Mouse (Mus musculus): ENCODE results near the gene Fkbp7.
"Not testable (repeated sequence)": the region's sequence is repeated elsewhere in the genome, so short reads cannot be mapped to it uniquely, and the experiment has no call there.

Gene Fkbp7

DNA sequence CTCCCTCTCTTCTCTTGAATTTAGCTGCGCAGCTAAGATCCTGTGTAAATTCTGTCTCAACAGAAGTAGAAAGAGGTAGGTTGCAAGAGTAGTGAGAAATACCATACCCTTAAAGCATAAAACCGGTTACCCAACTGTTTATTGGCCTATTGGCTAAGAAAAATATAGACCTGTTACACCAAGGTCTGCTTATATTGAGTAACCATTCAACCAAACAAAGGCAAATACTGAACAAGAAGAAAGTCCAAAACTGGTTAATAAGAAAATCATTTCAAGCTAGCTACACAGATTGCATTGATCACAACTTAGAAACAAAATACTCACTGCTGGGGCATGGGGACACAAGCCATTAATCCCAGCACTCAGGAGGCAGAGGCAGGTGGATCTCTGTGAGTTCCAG lies 33.3 kb downstream of the Fkbp7 start:
- Histone ChIP-seq H3K9me3 (ENCODE audit: low read length) (no peaks in the 10 kb centered on the region), H3K4me1 (replicated peaks; ENCODE audit: low read depth, low read length) (no peaks in the 10 kb centered on the region), H3K4me3 (replicated peaks; ENCODE audit: low read length) (no peak overlapping the region), H3K36me3 (ENCODE audit: insufficient read depth, low read length) (peaks cover 9% of the 10 kb centered on the region), H3K27me3 (ENCODE audit: insufficient read depth, low read length) (no peaks in the 10 kb centered on the region)
- no peak for TF ChIP-seq POU5F1 (IDR thresholded peaks at IDR 0.05; ENCODE audit: borderline replicate concordance, low read length)
- no peak for TF ChIP-seq CTCF (conservative IDR thresholded peaks at IDR 0.05; ENCODE audit: low read length)

- Histone ChIP-seq H3K9me3 (ENCODE audit: low read length) (peaks cover 3% of the 10 kb centered on the region), H3K4me1 (replicated peaks; ENCODE audit: low read depth, low read length) (no peaks in the 10 kb centered on the region), H3K36me3 (ENCODE audit: insufficient read depth, low read length) (peaks cover 3% of the 10 kb centered on the region; the same call in 1 of the 2 replicates), H3K27me3 (ENCODE audit: insufficient read depth, low read length) (no peaks in the 10 kb centered on the region), H3K4me3 (replicated peaks; ENCODE audit: low read length) (no peak overlapping the region)
- TF ChIP-seq CTCF (conservative IDR thresholded peaks at IDR 0.05; ENCODE audit: low read length) (no peak), NANOG (IDR thresholded peaks at IDR 0.05; ENCODE audit: borderline replicate concordance, low read length) (no peak), POU5F1 (IDR thresholded peaks at IDR 0.05; ENCODE audit: borderline replicate concordance, low read length) (no peak)
Observed at GRCm38 (mm10) chr2:76631600-76631999, 41.3 kb downstream of the Fkbp7 start.

DNA sequence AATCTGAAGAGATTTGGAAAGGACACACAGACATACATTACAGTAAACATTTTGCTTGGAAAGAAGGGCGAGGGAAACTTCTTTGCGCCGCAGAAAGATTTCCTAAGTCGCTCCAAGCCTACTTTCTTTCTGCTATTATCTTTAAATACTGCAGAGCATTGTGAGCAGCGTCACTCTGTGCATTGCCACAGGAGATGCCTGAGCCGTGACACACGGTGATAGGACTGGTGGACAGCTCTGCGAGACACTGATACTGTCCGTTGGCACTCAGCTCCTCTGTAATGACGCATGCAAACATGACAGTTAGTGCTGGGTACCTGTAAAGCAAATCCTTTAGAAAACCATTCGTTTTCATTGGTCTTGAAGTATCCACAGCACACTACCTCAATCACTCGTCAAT lies 42.6 kb downstream of the Fkbp7 start:
- no peak for TF ChIP-seq POU5F1 (IDR thresholded peaks at IDR 0.05; ENCODE audit: borderline replicate concordance, low read length)
- no peak for TF ChIP-seq NANOG (IDR thresholded peaks at IDR 0.05; ENCODE audit: borderline replicate concordance, low read length)
- no peak for TF ChIP-seq CTCF (conservative IDR thresholded peaks at IDR 0.05; ENCODE audit: low read length)
- H3K36me3 ChIP-seq (ENCODE audit: insufficient read depth, low read length): no peaks in the 10 kb centered on the region; the same call in 1 of the 2 replicates
- H3K27me3 ChIP-seq (ENCODE audit: insufficient read depth, low read length): no peaks in the 10 kb centered on the region
- H3K4me1 ChIP-seq (replicated peaks; ENCODE audit: low read depth, low read length): no peaks in the 10 kb centered on the region
- no peak overlapping the region for H3K4me3 ChIP-seq (replicated peaks; ENCODE audit: low read length)
- H3K9me3 ChIP-seq (ENCODE audit: low read length): peaks cover 16% of the 10 kb centered on the region

DNA sequence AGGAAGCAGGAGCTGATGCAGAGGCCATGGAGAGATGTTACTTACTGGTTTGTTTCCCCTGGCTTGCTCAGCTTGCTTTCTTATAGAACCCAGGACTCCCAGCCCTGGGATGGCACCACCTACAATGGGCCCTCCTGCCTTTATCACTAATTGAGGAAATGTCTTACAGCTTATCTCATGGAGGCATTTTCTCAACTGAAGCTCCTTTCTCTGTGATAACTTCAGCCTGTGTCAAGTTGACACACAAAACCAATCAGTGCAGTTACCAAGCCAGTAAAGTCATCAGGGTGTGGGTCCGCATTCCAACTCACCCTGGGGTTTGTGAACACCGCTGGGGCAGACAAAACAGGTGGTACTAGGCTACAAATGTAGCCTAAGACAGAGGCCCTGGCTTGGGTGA lies 50.6 kb downstream of the Fkbp7 start:
- not testable (repeated sequence) for H3K36me3 ChIP-seq (ENCODE audit: insufficient read depth, low read length); H3K4me3 ChIP-seq (replicated peaks; ENCODE audit: low read length); H3K4me1 ChIP-seq (replicated peaks; ENCODE audit: low read depth, low read length); H3K27me3 ChIP-seq (ENCODE audit: insufficient read depth, low read length)
- peaks cover 27% of the 10 kb centered on the region for H3K9me3 ChIP-seq (ENCODE audit: low read length)

DNA sequence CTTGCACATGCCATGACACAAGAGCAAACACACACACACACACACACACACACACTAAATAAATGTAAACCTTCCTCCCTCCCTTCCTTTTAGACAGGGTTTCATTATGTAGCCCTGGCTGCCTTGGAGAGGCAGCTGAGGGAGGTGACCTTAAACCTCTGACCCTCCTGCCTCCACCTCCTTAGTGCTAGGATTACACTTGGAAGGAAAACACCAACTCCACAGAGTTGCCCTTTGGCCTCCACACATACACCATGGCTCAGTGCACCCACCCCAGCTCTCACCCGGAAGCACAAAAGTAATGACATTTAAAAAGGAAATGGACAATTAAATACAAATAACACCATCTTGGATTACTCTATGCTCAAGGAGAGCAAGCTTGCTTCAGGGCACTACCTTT lies 51.2 kb downstream of the Fkbp7 start:
- Histone ChIP-seq H3K4me3 (replicated peaks; ENCODE audit: low read length) (no peak overlapping the region), H3K4me1 (replicated peaks; ENCODE audit: low read depth, low read length) (no peaks in the 10 kb centered on the region), H3K9me3 (ENCODE audit: low read length) (peaks cover 25% of the 10 kb centered on the region), H3K27me3 (ENCODE audit: insufficient read depth, low read length) (no peaks in the 10 kb centered on the region), H3K36me3 (ENCODE audit: insufficient read depth, low read length) (no peaks in the 10 kb centered on the region)
- TF ChIP-seq CTCF (conservative IDR thresholded peaks at IDR 0.05; ENCODE audit: low read length) (no peak), NANOG (IDR thresholded peaks at IDR 0.05; ENCODE audit: borderline replicate concordance, low read length) (no peak), POU5F1 (IDR thresholded peaks at IDR 0.05; ENCODE audit: borderline replicate concordance, low read length) (no peak)

- H3K4me3 ChIP-seq (replicated peaks; ENCODE audit: low read length): no peak overlapping the region
- TF ChIP-seq CTCF (conservative IDR thresholded peaks at IDR 0.05; ENCODE audit: low read length) (no peak), POU5F1 (IDR thresholded peaks at IDR 0.05; ENCODE audit: borderline replicate concordance, low read length) (no peak), NANOG (IDR thresholded peaks at IDR 0.05; ENCODE audit: borderline replicate concordance, low read length) (no peak)
- no peaks in the 10 kb centered on the region for H3K27me3 ChIP-seq (ENCODE audit: insufficient read depth, low read length)
- no peaks in the 10 kb centered on the region for H3K36me3 ChIP-seq (ENCODE audit: insufficient read depth, low read length)
- H3K9me3 ChIP-seq (ENCODE audit: low read length): peaks cover 10% of the 10 kb centered on the region
- H3K4me1 ChIP-seq (replicated peaks; ENCODE audit: low read depth, low read length): no peaks in the 10 kb centered on the region
Observed at GRCm38 (mm10) chr2:76620188-76620587, 52.7 kb downstream of the Fkbp7 start.

DNA sequence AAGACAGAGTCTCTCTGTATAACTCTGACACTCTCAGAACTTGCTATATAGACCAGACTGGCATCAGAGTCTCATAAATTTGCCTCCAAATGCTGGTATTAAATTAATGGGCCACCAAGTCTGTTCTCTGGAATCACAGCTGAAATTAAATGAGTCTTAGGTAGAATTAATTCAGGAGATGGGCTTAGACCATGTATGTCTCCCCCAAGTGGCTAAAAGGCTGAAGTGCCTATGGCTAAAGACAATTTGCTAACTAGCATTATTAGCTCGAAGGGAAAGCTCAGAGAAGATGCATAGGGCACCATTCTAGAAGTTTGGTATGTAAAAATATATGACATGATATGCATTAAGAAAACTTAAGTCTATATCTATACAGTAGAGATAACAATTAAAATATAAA lies 54.8 kb downstream of the Fkbp7 start:
- H3K27me3 ChIP-seq (ENCODE audit: insufficient read depth, low read length): no peaks in the 10 kb centered on the region
- no peak overlapping the region for H3K4me3 ChIP-seq (replicated peaks; ENCODE audit: low read length)
- no peaks in the 10 kb centered on the region for H3K36me3 ChIP-seq (ENCODE audit: insufficient read depth, low read length)
- H3K9me3 ChIP-seq (ENCODE audit: low read length): no peaks in the 10 kb centered on the region
- TF ChIP-seq NANOG (IDR thresholded peaks at IDR 0.05; ENCODE audit: borderline replicate concordance, low read length) (no peak), CTCF (conservative IDR thresholded peaks at IDR 0.05; ENCODE audit: low read length) (peak; percentile 95)
- no peaks in the 10 kb centered on the region for H3K4me1 ChIP-seq (replicated peaks; ENCODE audit: low read depth, low read length)
